Mouse (Mus musculus): ENCODE results near the gene Noxo1. TPM values are rescaled to one million over a fixed set of nuclear protein-coding genes. Genes with fewer than 3 reads are reported as not detected.

Gene Noxo1
- total RNA-seq, 2 experiments from 2014 or later, result 2.0 TPM; not detected in 1

- ATAC-seq (replicated peaks; ENCODE audit: low FRiP score, low TSS enrichment, poor library complexity, severe bottlenecking), result no peak
These were observed 39.4 kb downstream of the Noxo1 start for GRCm38 (mm10) chr17:24735446-24735845.

GRCm38 (mm10) chr17:24736330-24737051 is 40.5 kb downstream of the Noxo1 start, which contains the start of gene Msrb1:
TSS of gene Msrb1 (plus strand) at chr17:24736642.
- ATAC-seq (replicated peaks; ENCODE audit: low FRiP score, low TSS enrichment, poor library complexity, severe bottlenecking), result peak; percentile 94

GRCm38 (mm10) chr17:24737135-24737810 is 41.2 kb downstream of the Noxo1 start:
- peak; percentile 22; the same call in 1 of the 2 replicates for ATAC-seq (replicated peaks; ENCODE audit: low FRiP score, low TSS enrichment, poor library complexity, severe bottlenecking)

GRCm38 (mm10) chr17:24738238-24738637 is 42.2 kb downstream of the Noxo1 start:
- no peak for ATAC-seq (replicated peaks; ENCODE audit: low FRiP score, low TSS enrichment, poor library complexity, severe bottlenecking)

- ATAC-seq (replicated peaks; ENCODE audit: low FRiP score, low TSS enrichment, poor library complexity, severe bottlenecking), result no peak
These were observed 43.9 kb downstream of the Noxo1 start for GRCm38 (mm10) chr17:24739926-24740325.

DNA sequence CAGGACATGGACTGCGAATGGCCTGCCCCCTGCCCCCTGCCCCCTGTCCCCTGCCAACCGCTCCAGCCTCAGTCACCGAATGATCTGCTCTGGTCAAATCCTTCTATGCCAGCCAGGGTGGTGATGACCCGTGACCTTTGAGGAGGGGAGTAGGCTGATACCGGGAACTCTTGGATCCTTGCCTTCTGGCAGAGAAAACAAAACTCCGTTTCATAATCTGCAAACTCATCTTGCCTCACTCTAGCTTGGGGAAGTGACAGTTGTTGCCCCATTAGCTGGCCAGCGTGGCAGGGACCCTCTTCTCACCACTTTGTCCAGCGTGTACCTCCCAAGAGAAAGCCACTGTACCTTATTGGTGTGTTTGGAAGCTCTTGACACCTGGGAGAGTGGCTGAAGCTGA is 46.3 kb downstream of the Noxo1 start:
- no peak for ATAC-seq (replicated peaks; ENCODE audit: low FRiP score, low TSS enrichment, poor library complexity, severe bottlenecking)

DNA sequence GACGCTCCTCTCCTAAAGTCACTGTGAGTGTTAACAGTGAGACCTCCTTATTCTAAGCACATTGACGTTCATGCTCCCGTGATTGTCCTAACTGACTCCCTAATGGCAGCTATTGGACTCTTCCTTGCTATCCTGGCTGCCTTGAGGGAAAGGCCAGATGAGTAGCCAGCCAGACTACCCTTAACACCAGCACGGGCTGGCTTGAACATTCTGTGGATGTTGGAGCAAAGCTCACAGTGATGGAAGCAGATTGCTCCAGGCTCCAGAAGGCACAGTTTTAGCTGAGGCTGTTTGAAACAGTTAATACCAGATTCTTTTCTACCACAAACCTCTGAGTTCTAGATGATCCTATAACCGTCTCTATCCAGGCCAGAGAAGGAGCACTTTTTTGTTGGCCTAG is 47.9 kb downstream of the Noxo1 start:
- ATAC-seq (replicated peaks; ENCODE audit: low FRiP score, low TSS enrichment, poor library complexity, severe bottlenecking), result no peak

GRCm38 (mm10) chr17:24744381-24744780 is 48.3 kb downstream of the Noxo1 start:
- no peak for ATAC-seq (replicated peaks; ENCODE audit: low FRiP score, low TSS enrichment, poor library complexity, severe bottlenecking)

GRCm38 (mm10) chr17:24745526-24746497 is 49.8 kb downstream of the Noxo1 start:
- peak; percentile 90 for ATAC-seq (replicated peaks; ENCODE audit: low FRiP score, low TSS enrichment, poor library complexity, severe bottlenecking)

GRCm38 (mm10) chr17:24746986-24747385 is 51.0 kb downstream of the Noxo1 start:
- ATAC-seq (replicated peaks; ENCODE audit: low FRiP score, low TSS enrichment, poor library complexity, severe bottlenecking), result no peak

Other genes with a start within 250 kb of the Noxo1 start
Only the 30 nearest of the 32 such genes appear.
- gene Pgp, start 225.8 kb upstream of the Noxo1 start, total RNA-seq (2014; fragmentation: Nextera tagmentation), result 32.8 and 43.6 TPM in 2 replicates
- gene Pgp, start 225.8 kb upstream of the Noxo1 start, total RNA-seq (2017), result 21.9 and 23.4 TPM in 2 replicates
- gene Bricd5, start 222.3 kb upstream of the Noxo1 start, total RNA-seq (2014; fragmentation: Nextera tagmentation), result not detected in 2 replicates
- 0.80 TPM in 1 of 2 replicates, not detected in the other for gene Bricd5, start 222.3 kb upstream of the Noxo1 start, total RNA-seq (2017)
- 35.8 and 38.7 TPM in 2 replicates for gene Mlst8, start 217.2 kb upstream of the Noxo1 start, total RNA-seq (2014; fragmentation: Nextera tagmentation)
- gene Mlst8, start 217.2 kb upstream of the Noxo1 start, total RNA-seq (2017), result 17.2 and 36.1 TPM in 2 replicates
- not detected in 2 replicates for gene Caskin1, start 207.6 kb upstream of the Noxo1 start, total RNA-seq (2014; fragmentation: Nextera tagmentation)
- gene Caskin1, start 207.6 kb upstream of the Noxo1 start, total RNA-seq (2017), result not detected in 2 replicates
- 111 and 143 TPM in 2 replicates for gene Traf7, start 168.3 kb upstream of the Noxo1 start, total RNA-seq (2014; fragmentation: Nextera tagmentation)
- gene Traf7, start 168.3 kb upstream of the Noxo1 start, total RNA-seq (2017), result 66.3 and 84.8 TPM in 2 replicates
- gene Rab26, start 162.0 kb upstream of the Noxo1 start, total RNA-seq (2014; fragmentation: Nextera tagmentation), result not detected in 2 replicates
- gene Rab26, start 162.0 kb upstream of the Noxo1 start, total RNA-seq (2017), result 1.3 TPM in 1 of 2 replicates, not detected in the other
- gene Pkd1, start 146.4 kb upstream of the Noxo1 start, total RNA-seq (2014; fragmentation: Nextera tagmentation), result 17.2 and 20.5 TPM in 2 replicates
- gene Pkd1, start 146.4 kb upstream of the Noxo1 start, total RNA-seq (2017), result 4.6 and 5.4 TPM in 2 replicates
- gene Tsc2, start 63.6 kb upstream of the Noxo1 start, total RNA-seq (2014; fragmentation: Nextera tagmentation), result 70.8 and 101 TPM in 2 replicates
- gene Tsc2, start 63.6 kb upstream of the Noxo1 start, total RNA-seq (2017), result 39.0 and 44.3 TPM in 2 replicates
- 7.8 and 14.1 TPM in 2 replicates for gene Nthl1, start 63.6 kb upstream of the Noxo1 start, total RNA-seq (2014; fragmentation: Nextera tagmentation)
- 4.6 and 12.9 TPM in 2 replicates for gene Nthl1, start 63.6 kb upstream of the Noxo1 start, total RNA-seq (2017)
- 1.0 TPM in 1 of 2 replicates, not detected in the other for gene Slc9a3r2, start 45.9 kb upstream of the Noxo1 start, total RNA-seq (2014; fragmentation: Nextera tagmentation)
- 0.38 and 1.6 TPM in 2 replicates for gene Slc9a3r2, start 45.9 kb upstream of the Noxo1 start, total RNA-seq (2017)
- 2.0 TPM in 1 of 2 replicates, not detected in the other for gene Npw, start 37.8 kb upstream of the Noxo1 start, total RNA-seq (2014; fragmentation: Nextera tagmentation)
- not detected in 2 replicates for gene Npw, start 37.8 kb upstream of the Noxo1 start, total RNA-seq (2017)
- gene Zfp598, start 26.5 kb upstream of the Noxo1 start, total RNA-seq (2014; fragmentation: Nextera tagmentation), result 44.9 and 65.2 TPM in 2 replicates
- gene Zfp598, start 26.5 kb upstream of the Noxo1 start, total RNA-seq (2017), result 24.7 and 32.1 TPM in 2 replicates
- not detected in 2 replicates for gene Syngr3, start 6.3 kb upstream of the Noxo1 start, total RNA-seq (2014; fragmentation: Nextera tagmentation)
- gene Syngr3, start 6.3 kb upstream of the Noxo1 start, total RNA-seq (2017), result not detected in 2 replicates
- gene Gfer, start 78 bp upstream of the Noxo1 start, total RNA-seq (2014; fragmentation: Nextera tagmentation), result 39.2 and 44.6 TPM in 2 replicates
- gene Gfer, start 78 bp upstream of the Noxo1 start, total RNA-seq (2017), result 67.2 and 87.0 TPM in 2 replicates
- 58.4 and 91.1 TPM in 2 replicates for gene Tbl3, start 11.4 kb downstream of the Noxo1 start, total RNA-seq (2014; fragmentation: Nextera tagmentation)
- gene Tbl3, start 11.4 kb downstream of the Noxo1 start, total RNA-seq (2017), result 48.9 and 54.8 TPM in 2 replicates
- 0.72 TPM in 1 of 2 replicates, not detected in the other for gene Rnf151, start 21.8 kb downstream of the Noxo1 start, total RNA-seq (2014; fragmentation: Nextera tagmentation)
- 0.27 TPM in 1 of 2 replicates, not detected in the other for gene Rnf151, start 21.8 kb downstream of the Noxo1 start, total RNA-seq (2017)
- 6,242 and 6,563 TPM in 2 replicates for gene Rps2, start 21.9 kb downstream of the Noxo1 start, total RNA-seq (2014; fragmentation: Nextera tagmentation)
- 1,324 and 2,144 TPM in 2 replicates for gene Rps2, start 21.9 kb downstream of the Noxo1 start, total RNA-seq (2017)
- gene Ndufb10, start 28.2 kb downstream of the Noxo1 start, total RNA-seq (2014; fragmentation: Nextera tagmentation), result 367 and 415 TPM in 2 replicates
- 283 and 299 TPM in 2 replicates for gene Ndufb10, start 28.2 kb downstream of the Noxo1 start, total RNA-seq (2017)
- gene Rpl3l, start 31.6 kb downstream of the Noxo1 start, total RNA-seq (2014; fragmentation: Nextera tagmentation), result 0.76 TPM in 1 of 2 replicates, not detected in the other
- 2.0 TPM in 1 of 2 replicates, not detected in the other for gene Rpl3l, start 31.6 kb downstream of the Noxo1 start, total RNA-seq (2017)
- 42.8 and 43.9 TPM in 2 replicates for gene Msrb1, start 40.4 kb downstream of the Noxo1 start, total RNA-seq (2014; fragmentation: Nextera tagmentation)
- 34.6 and 54.0 TPM in 2 replicates for gene Msrb1, start 40.4 kb downstream of the Noxo1 start, total RNA-seq (2017)
- not detected in 2 replicates for gene Hs3st6, start 56.8 kb downstream of the Noxo1 start, total RNA-seq (2014; fragmentation: Nextera tagmentation)
- not detected in 2 replicates for gene Hs3st6, start 56.8 kb downstream of the Noxo1 start, total RNA-seq (2017)
- gene Meiob, start 108.1 kb downstream of the Noxo1 start, total RNA-seq (2014; fragmentation: Nextera tagmentation), result 1.4 and 1.5 TPM in 2 replicates
- gene Meiob, start 108.1 kb downstream of the Noxo1 start, total RNA-seq (2017), result 0.95 and 1.4 TPM in 2 replicates
- gene Hagh, start 143.9 kb downstream of the Noxo1 start, total RNA-seq (2014; fragmentation: Nextera tagmentation), result 43.2 and 68.2 TPM in 2 replicates
- 29.1 and 32.3 TPM in 2 replicates for gene Hagh, start 143.9 kb downstream of the Noxo1 start, total RNA-seq (2017)
- 20.1 and 35.1 TPM in 2 replicates for gene Fahd1, start 154.1 kb downstream of the Noxo1 start, total RNA-seq (2014; fragmentation: Nextera tagmentation)
- 15.7 and 34.7 TPM in 2 replicates for gene Fahd1, start 154.1 kb downstream of the Noxo1 start, total RNA-seq (2017)
- not detected in 2 replicates for gene Igfals, start 169.8 kb downstream of the Noxo1 start, total RNA-seq (2014; fragmentation: Nextera tagmentation)
- not detected in 2 replicates for gene Igfals, start 169.8 kb downstream of the Noxo1 start, total RNA-seq (2017)
- 107 and 121 TPM in 2 replicates for gene Nubp2, start 190.1 kb downstream of the Noxo1 start, total RNA-seq (2014; fragmentation: Nextera tagmentation)
- gene Nubp2, start 190.1 kb downstream of the Noxo1 start, total RNA-seq (2017), result 35.5 and 97.0 TPM in 2 replicates
- gene Spsb3, start 190.4 kb downstream of the Noxo1 start, total RNA-seq (2014; fragmentation: Nextera tagmentation), result 24.6 and 29.3 TPM in 2 replicates
- 11.8 and 12.2 TPM in 2 replicates for gene Spsb3, start 190.4 kb downstream of the Noxo1 start, total RNA-seq (2017)
- gene Eme2, start 198.9 kb downstream of the Noxo1 start, total RNA-seq (2014; fragmentation: Nextera tagmentation), result 9.1 and 11.8 TPM in 2 replicates
- gene Eme2, start 198.9 kb downstream of the Noxo1 start, total RNA-seq (2017), result 13.7 and 15.2 TPM in 2 replicates
- 63.9 and 78.3 TPM in 2 replicates for gene Mrps34, start 198.9 kb downstream of the Noxo1 start, total RNA-seq (2014; fragmentation: Nextera tagmentation)
- gene Mrps34, start 198.9 kb downstream of the Noxo1 start, total RNA-seq (2017), result 31.3 and 37.6 TPM in 2 replicates
- 54.4 and 85.5 TPM in 2 replicates for gene Nme3, start 200.3 kb downstream of the Noxo1 start, total RNA-seq (2014; fragmentation: Nextera tagmentation)
- 40.5 and 46.3 TPM in 2 replicates for gene Nme3, start 200.3 kb downstream of the Noxo1 start, total RNA-seq (2017)

Data from megakaryocyte-erythroid progenitor cell, adult 5-6 weeks (primary cell).